23 mouse cellular contexts compared by ENCODE assay signal in genomic region chr11:55005684-55006083, GRCm38 (mm10). TPM values are rescaled to one million over a fixed set of nuclear protein-coding genes. Genes with fewer than 3 reads are reported as not detected.
DNase-seq lines count a peak whose midpoint lies in the region; ATAC-seq and TF ChIP-seq lines count a peak whose summit lies in the region.
"Had no signal": no experiment of that assay in that cellular context is flagged by ENCODE, and none has a peak within 500 bp of the region (broad histone marks: within the 10 kb centered on the region; RNA-seq: fewer than 3 reads in every experiment).

No protein-coding gene starts in this region.

- no peak overlapping the region for H3ac ChIP-seq in myocyte (ENCODE audit: control insufficient read depth, insufficient read length)

- WGBS in forebrain, postnatal 0 days = 87% methylated on average over 5 of the region's 5 CpGs
- WGBS in forebrain, embryonic 12.5 days = 83% methylated on average over 5 of the region's 5 CpGs
- 87% methylated on average over 5 of the region's 5 CpGs for WGBS in intestine, postnatal 0 days
- 82% methylated on average over 5 of the region's 5 CpGs for WGBS in intestine, embryonic 15.5 days
- 79% methylated on average over 5 of the region's 5 CpGs for WGBS in lung, embryonic 14.5 days

- H3K9me3 ChIP-seq in forebrain, postnatal 0 days (ENCODE audit: low read length) = no peaks in the 10 kb centered on the region
- H3K9me3 ChIP-seq in forebrain, embryonic 12.5 days = no peaks in the 10 kb centered on the region
- H3K9me3 ChIP-seq in intestine, postnatal 0 days (ENCODE audit: control insufficient read depth) = no peaks in the 10 kb centered on the region
- H3K9me3 ChIP-seq in intestine, embryonic 15.5 days = no peaks in the 10 kb centered on the region
- H3K9me3 ChIP-seq in lung, embryonic 14.5 days (ENCODE audit: low read depth, low read length) = no peaks in the 10 kb centered on the region; the same call in 1 of the 2 replicates
- H3K9me3 ChIP-seq: embryonic facial prominence, embryonic 13.5 days had no signal

- TF ChIP-seq CTCF in forebrain, postnatal 0 days (IDR thresholded peaks at IDR 0.05; ENCODE audit: low read depth) = peak; percentile 51
- TF ChIP-seq CTCF in intestine, postnatal 0 days (IDR thresholded peaks at IDR 0.05; ENCODE audit: low read depth) = peak; percentile 41; the same call in 1 of the 2 replicates
- peak; percentile 27; the same call in 1 of the 2 replicates for TF ChIP-seq CTCF in lung, embryonic 14.5 days (IDR thresholded peaks at IDR 0.05; ENCODE audit: low read depth)

- H3K4me2 ChIP-seq in forebrain, postnatal 0 days (ENCODE audit: low read depth) = no peak overlapping the region
- no peak overlapping the region for H3K4me2 ChIP-seq in forebrain, embryonic 12.5 days
- H3K4me2 ChIP-seq in intestine, postnatal 0 days (replicated peaks; ENCODE audit: low read depth) = no peak overlapping the region
- H3K4me2 ChIP-seq in intestine, embryonic 15.5 days (replicated peaks) = no peak overlapping the region
- no peak overlapping the region for H3K4me2 ChIP-seq in lung, embryonic 14.5 days
- H3K4me2 ChIP-seq in myocyte (ENCODE audit: low read depth) = peak overlapping the region; percentile 46
- H3K4me2 ChIP-seq: embryonic facial prominence, embryonic 13.5 days; forebrain, embryonic 13.5 days; hindbrain, embryonic 14.5 days had no signal

- no peak overlapping the region for H3K27ac ChIP-seq in forebrain, postnatal 0 days (ENCODE audit: low read depth, low read length)
- no peak overlapping the region for H3K27ac ChIP-seq in forebrain, embryonic 12.5 days
- no peak overlapping the region for H3K27ac ChIP-seq in intestine, postnatal 0 days (ENCODE audit: low read depth, low read length)
- H3K27ac ChIP-seq in intestine, embryonic 15.5 days = no peak overlapping the region
- H3K27ac ChIP-seq in lung, embryonic 14.5 days (ENCODE audit: low read depth) = no peak overlapping the region
- H3K27ac ChIP-seq: embryonic facial prominence, embryonic 13.5 days; forebrain, embryonic 13.5 days; heart, embryonic 10.5 days; hindbrain, embryonic 10.5 days; hindbrain, embryonic 14.5 days had no signal

- ATAC-seq in forebrain, postnatal 0 days = no peak
- no peak for ATAC-seq in forebrain, embryonic 12.5 days (ENCODE audit: low FRiP score)
- no peak for ATAC-seq in intestine, postnatal 0 days
- no peak for ATAC-seq in intestine, embryonic 15.5 days
- no peak for ATAC-seq in lung, embryonic 14.5 days (ENCODE audit: insufficient read depth)
- ATAC-seq: activated CD4-positive, CD25-positive, alpha-beta regulatory T cell, adult 4 months; CD4-positive, CD25-positive, alpha-beta regulatory T cell, adult 4 months; forebrain, embryonic 13.5 days; Patski had no signal

- H3K4me1 ChIP-seq in forebrain, postnatal 0 days (ENCODE audit: insufficient read depth) = no peaks in the 10 kb centered on the region
- no peaks in the 10 kb centered on the region for H3K4me1 ChIP-seq in forebrain, embryonic 12.5 days
- H3K4me1 ChIP-seq in intestine, postnatal 0 days (replicated peaks; ENCODE audit: control insufficient read depth, insufficient read depth, low read length) = no peaks in the 10 kb centered on the region
- H3K4me1 ChIP-seq in intestine, embryonic 15.5 days (replicated peaks) = no peaks in the 10 kb centered on the region
- no peaks in the 10 kb centered on the region for H3K4me1 ChIP-seq in lung, embryonic 14.5 days (ENCODE audit: insufficient read depth)
- H3K4me1 ChIP-seq: embryonic facial prominence, embryonic 13.5 days; forebrain, embryonic 13.5 days; heart, embryonic 10.5 days had no signal

- no peak overlapping the region for H3K9ac ChIP-seq in forebrain, postnatal 0 days
- no peak overlapping the region for H3K9ac ChIP-seq in forebrain, embryonic 12.5 days
- no peak overlapping the region for H3K9ac ChIP-seq in intestine, postnatal 0 days (ENCODE audit: low read depth, low read length)
- no peak overlapping the region for H3K9ac ChIP-seq in intestine, embryonic 15.5 days
- H3K9ac ChIP-seq in lung, embryonic 14.5 days = no peak overlapping the region
- H3K9ac ChIP-seq: embryonic facial prominence, embryonic 13.5 days; forebrain, embryonic 13.5 days; hindbrain, embryonic 14.5 days had no signal

- no peak for TF ChIP-seq POLR2A in myocyte (IDR thresholded peaks at IDR 0.05; ENCODE audit: insufficient read length, low read depth)

- DNase-seq in forebrain, postnatal 0 days = no peak
- no peak for DNase-seq in lung, embryonic 14.5 days
- DNase-seq in lung, postnatal 4 days = no peak
- DNase-seq in MN1 (ENCODE audit: low spot score) = no peak
- DNase-seq: adrenal gland, postnatal 14 days; B cell, adult 2 months; cerebellum, adult 18-20 months; cerebellum, adult 9-11 months; cerebellum, postnatal 36 days; gastrocnemius, postnatal 10 days; heart, postnatal 14 days had no signal

- H3K27me3 ChIP-seq in forebrain, postnatal 0 days (ENCODE audit: insufficient read depth, low read length) = no peaks in the 10 kb centered on the region
- H3K27me3 ChIP-seq in forebrain, embryonic 12.5 days = no peaks in the 10 kb centered on the region
- H3K27me3 ChIP-seq in intestine, postnatal 0 days (replicated peaks; ENCODE audit: control insufficient read depth, insufficient read depth, low read length) = no peaks in the 10 kb centered on the region
- no peaks in the 10 kb centered on the region for H3K27me3 ChIP-seq in intestine, embryonic 15.5 days (replicated peaks)
- no peaks in the 10 kb centered on the region for H3K27me3 ChIP-seq in lung, embryonic 14.5 days (ENCODE audit: insufficient read depth, low read length)
- no peaks in the 10 kb centered on the region for H3K27me3 ChIP-seq in myocyte (ENCODE audit: control insufficient read depth, insufficient read depth, insufficient read length)
- H3K27me3 ChIP-seq: embryonic facial prominence, embryonic 13.5 days; forebrain, embryonic 13.5 days; Patski had no signal

- peaks cover 81% of the 10 kb centered on the region for H3K36me3 ChIP-seq in forebrain, postnatal 0 days (ENCODE audit: insufficient read depth)
- H3K36me3 ChIP-seq in forebrain, embryonic 12.5 days (replicated peaks) = peaks cover 28% of the 10 kb centered on the region
- peaks cover 69% of the 10 kb centered on the region for H3K36me3 ChIP-seq in intestine, postnatal 0 days (ENCODE audit: control insufficient read depth, insufficient read depth)
- H3K36me3 ChIP-seq in intestine, embryonic 15.5 days = peaks cover 50% of the 10 kb centered on the region
- peaks cover 97% of the 10 kb centered on the region for H3K36me3 ChIP-seq in lung, embryonic 14.5 days (ENCODE audit: insufficient read depth)
- H3K36me3 ChIP-seq in myocyte (ENCODE audit: control insufficient read depth, insufficient read depth) = peaks cover 78% of the 10 kb centered on the region

- H3K4me3 ChIP-seq in forebrain, postnatal 0 days (ENCODE audit: low read depth, low read length) = no peak overlapping the region
- no peak overlapping the region for H3K4me3 ChIP-seq in forebrain, embryonic 12.5 days (replicated peaks)
- H3K4me3 ChIP-seq in intestine, postnatal 0 days (ENCODE audit: low read depth, low read length) = no peak overlapping the region
- no peak overlapping the region for H3K4me3 ChIP-seq in intestine, embryonic 15.5 days (replicated peaks)
- H3K4me3 ChIP-seq in lung, embryonic 14.5 days (ENCODE audit: low read depth, low read length) = no peak overlapping the region
- H3K4me3 ChIP-seq in myocyte = no peak overlapping the region
- H3K4me3 ChIP-seq: embryonic facial prominence, embryonic 13.5 days; forebrain, embryonic 13.5 days; heart, embryonic 10.5 days; hindbrain, embryonic 10.5 days had no signal

- no peaks in the 10 kb centered on the region for H3K79me2 ChIP-seq in myocyte (ENCODE audit: control insufficient read depth, insufficient read depth)

TF ChIP-seq in myocyte, 11 proteins besides CTCF, POLR2A, EP300 and RAD21:
- no peak for TF ChIP-seq SRF (IDR thresholded peaks at IDR 0.05; ENCODE audit: control insufficient read depth, insufficient read length, low read depth)
- TF ChIP-seq REST (IDR thresholded peaks at IDR 0.05; ENCODE audit: insufficient read depth, insufficient read length) = no peak
- TF ChIP-seq E2F4 (IDR thresholded peaks at IDR 0.05; ENCODE audit: insufficient read depth) = no peak
- no peak for TF ChIP-seq MYOD1 (IDR thresholded peaks at IDR 0.05; ENCODE audit: control insufficient read depth in 1 of 3, insufficient read length in 2 of 3, low read depth in 2 of 3)
- no peak for TF ChIP-seq USF1 (IDR thresholded peaks at IDR 0.05; ENCODE audit: low read depth)
- no peak for TF ChIP-seq MAX (IDR thresholded peaks at IDR 0.05; ENCODE audit: low read depth)
- no peak for TF ChIP-seq POLR2AphosphoS2 (IDR thresholded peaks at IDR 0.05; ENCODE audit: insufficient read length, low read depth)

RNA-seq across cellular contexts. Expression of gene Anxa6, which starts 27.6 kb away (rescaled TPM):
- total RNA-seq in forebrain, postnatal 0 days (2014; rRNA removed) = 52.3 and 57.2 TPM in 2 replicates
- 40.5 and 50.2 TPM in 2 replicates for polyA plus RNA-seq in forebrain, postnatal 0 days (2015; fragmentation: Nextera tagmentation; extraction: Ambion mirVana)
- polyA plus RNA-seq in forebrain, embryonic 12.5 days (2016; fragmentation: Nextera tagmentation; extraction: Ambion mirVana) = 46.6 and 59.1 TPM in 2 replicates
- polyA plus RNA-seq in intestine, postnatal 0 days (2015; fragmentation: Nextera tagmentation; extraction: Ambion mirVana) = 86.9 and 89.2 TPM in 2 replicates
- 261 and 262 TPM in 2 replicates for polyA plus RNA-seq in intestine, embryonic 15.5 days (2015; fragmentation: Nextera tagmentation; extraction: Ambion mirVana)
- polyA plus RNA-seq in lung, embryonic 14.5 days (2014; fragmentation: Nextera tagmentation; extraction: Ambion mirVana) = 406 and 411 TPM in 2 replicates
- polyA plus RNA-seq in myocyte (2012; fragmentation: generic; extraction: Trizol) = 722 TPM

RNA-seq across cellular contexts. Expression of gene Tnip1, which starts 43.0 kb away (rescaled TPM):
- 9.8 and 14.9 TPM in 2 replicates for total RNA-seq in forebrain, postnatal 0 days (2014; rRNA removed)
- 13.0 and 16.6 TPM in 2 replicates for polyA plus RNA-seq in forebrain, postnatal 0 days (2015; fragmentation: Nextera tagmentation; extraction: Ambion mirVana)
- polyA plus RNA-seq in forebrain, embryonic 12.5 days (2016; fragmentation: Nextera tagmentation; extraction: Ambion mirVana) = 9.8 and 12.1 TPM in 2 replicates
- 29.9 and 30.3 TPM in 2 replicates for polyA plus RNA-seq in intestine, postnatal 0 days (2015; fragmentation: Nextera tagmentation; extraction: Ambion mirVana)
- 22.7 and 24.5 TPM in 2 replicates for polyA plus RNA-seq in intestine, embryonic 15.5 days (2015; fragmentation: Nextera tagmentation; extraction: Ambion mirVana)
- 13.2 and 14.3 TPM in 2 replicates for polyA plus RNA-seq in lung, embryonic 14.5 days (2014; fragmentation: Nextera tagmentation; extraction: Ambion mirVana)
- 34.5 TPM for polyA plus RNA-seq in myocyte (2012; fragmentation: generic; extraction: Trizol)
